Mouse (Mus musculus): ENCODE data around the gene Cd68. TPM values are rescaled to one million over a fixed set of nuclear protein-coding genes. Genes with fewer than 3 reads are reported as not detected.

Gene Cd68
- polyA plus RNA-seq, 1 experiment: 20.5 TPM

DNA sequence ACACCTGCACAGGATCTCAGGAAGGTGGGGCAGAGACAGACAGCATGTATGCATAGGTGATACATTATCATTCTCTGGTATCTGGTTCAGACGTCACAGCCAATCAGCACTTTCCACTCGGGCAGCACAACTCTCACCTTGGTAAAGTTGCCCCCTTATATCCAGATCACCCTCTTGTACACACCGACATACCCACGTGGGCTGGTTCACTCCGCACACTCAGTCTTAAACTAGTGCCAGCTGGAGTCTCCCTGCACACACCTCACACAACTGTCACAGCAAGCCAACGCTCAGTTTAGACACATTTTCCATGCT lies 29.1 kb upstream of the Cd68 start:
- no peak for DNase-seq (ENCODE audit: low spot score)

DNA sequence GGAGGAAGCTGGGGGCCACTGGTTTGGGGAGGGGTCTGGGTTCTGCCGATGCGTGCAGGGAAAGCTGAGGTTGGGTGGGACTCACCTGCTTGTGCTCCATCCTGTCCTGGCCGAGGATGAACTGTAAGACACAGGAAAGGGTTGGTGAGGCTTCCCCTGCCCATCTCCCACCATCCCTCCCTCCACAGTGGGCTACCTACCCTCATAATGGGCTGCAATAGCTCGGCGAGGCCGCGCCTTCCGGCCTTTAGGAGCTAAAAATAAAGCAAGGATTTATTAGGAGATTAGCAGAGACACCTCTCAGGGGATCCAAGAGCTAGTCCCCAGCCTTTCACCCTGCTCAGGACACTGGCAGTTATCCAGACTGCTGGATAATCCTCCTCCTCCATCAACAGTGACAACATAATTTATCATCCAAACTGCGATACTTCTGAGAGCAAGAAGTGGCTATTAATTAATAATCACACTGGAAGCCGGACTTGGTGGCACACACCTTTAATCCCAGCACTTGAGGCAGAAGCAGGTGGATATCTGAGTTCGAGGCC lies 27.5 kb upstream of the Cd68 start:
- no peak for DNase-seq (ENCODE audit: low spot score)

DNA sequence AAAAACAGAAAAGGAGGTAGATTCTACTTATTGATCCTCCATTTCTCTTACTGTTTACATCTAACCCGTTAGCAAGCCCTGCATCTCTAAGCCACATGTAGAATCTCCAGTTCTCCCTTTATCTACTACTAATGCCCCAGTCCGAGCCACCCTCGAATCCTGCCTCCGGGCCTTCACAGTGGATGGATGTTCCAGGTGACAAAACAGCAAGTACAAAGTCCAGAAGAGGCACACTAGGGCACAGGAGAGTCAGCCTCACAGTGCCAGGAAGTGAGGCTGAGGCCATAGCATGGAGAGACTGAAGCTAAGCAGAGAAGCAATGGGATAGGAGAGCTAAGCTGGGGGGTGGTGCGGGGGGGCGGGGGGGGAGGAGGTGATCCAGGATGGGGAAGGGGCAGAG lies 26.9 kb upstream of the Cd68 start:
- no peak for DNase-seq (ENCODE audit: low spot score)

DNA sequence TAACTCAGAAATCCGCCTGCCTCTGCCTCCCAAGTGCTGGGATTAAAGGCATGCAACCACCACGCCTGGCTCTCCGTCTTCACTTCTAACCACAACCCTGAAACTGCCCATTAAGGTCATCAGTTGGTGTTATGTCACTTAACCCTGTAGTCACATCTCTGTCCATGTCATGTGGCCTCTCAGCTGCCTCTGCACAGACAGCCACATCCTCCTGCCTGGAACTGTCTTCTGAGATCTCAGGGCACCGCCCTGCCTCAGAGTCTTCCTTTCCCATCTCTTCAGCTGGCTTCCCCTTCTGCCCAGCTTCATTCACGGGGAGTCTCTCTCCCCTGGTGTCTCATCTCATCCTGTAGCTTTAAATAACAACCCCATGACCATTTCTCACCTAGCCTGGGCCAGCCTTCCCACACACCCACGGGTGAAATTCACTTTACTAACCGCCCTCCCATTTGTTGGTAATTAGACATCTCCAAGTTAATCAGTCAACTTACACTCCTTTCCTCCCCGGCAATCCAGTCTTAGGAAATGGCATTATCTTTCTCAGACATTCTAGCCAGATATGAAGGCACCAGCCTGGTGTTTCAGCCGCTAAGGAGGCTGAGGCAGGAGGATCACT lies 26.4 kb upstream of the Cd68 start:
- DNase-seq (ENCODE audit: low spot score): no peak

DNA sequence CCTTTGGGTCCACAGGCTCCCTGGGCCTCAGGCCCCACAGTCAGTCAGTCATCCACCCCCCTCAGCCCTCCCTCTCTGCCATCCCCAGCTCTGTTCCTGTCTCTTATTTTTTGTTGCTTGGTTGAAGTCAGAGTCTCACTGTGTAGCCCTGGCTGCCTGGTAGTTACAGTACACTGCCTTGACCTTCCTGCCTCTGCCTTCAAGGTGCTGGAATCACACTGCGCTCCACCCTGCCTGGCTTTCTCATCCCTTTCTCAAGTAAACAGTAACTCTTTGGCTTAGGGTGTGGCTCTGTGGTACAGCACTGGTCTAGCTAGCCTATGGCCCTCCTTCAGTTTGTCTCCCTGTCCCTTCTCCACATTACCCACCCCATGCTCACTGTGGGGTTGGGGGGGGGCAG lies 23.9 kb upstream of the Cd68 start:
- DNase-seq (ENCODE audit: low spot score): no peak

DNA sequence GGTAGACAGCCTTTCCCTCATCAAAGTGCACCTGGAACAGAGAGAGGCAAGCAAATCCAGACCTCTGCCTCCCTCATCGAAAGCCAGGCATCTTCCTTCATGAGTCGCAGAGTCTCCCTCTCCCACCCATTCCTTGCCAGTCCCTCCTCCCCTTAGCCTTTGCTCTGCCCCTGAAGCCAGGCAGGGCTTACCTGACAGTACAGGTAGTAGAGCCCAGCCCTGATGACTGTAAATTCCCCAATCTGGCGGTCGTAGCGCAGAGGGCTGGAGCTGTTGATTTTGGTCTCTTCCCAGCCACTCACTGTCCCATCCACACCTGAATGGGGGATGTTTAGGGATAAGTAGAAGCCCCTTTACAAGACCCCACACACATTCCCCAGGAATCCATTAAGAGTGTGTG lies 21.1 kb upstream of the Cd68 start:
- DNase-seq (ENCODE audit: low spot score): no peak

DNA sequence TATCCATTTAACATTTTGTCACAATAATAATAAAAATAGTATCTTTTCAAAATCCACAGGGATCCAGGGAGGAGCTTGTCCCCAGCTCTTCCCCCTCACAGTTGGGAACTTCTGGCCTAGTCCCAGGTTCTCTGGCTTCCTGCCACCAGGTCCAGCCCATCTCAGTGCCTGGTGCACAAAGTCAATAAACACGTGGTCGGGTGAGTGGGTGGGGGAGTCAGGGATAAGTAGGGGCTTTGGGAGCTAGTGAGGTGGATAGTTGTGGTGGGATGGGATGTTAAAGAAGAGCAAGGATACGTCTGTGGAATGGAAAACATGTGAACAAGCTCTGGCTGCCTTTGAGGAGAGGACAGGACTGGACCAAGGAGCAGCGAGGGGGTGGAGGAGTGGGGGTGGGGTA lies 20.4 kb upstream of the Cd68 start:
- DNase-seq (ENCODE audit: low spot score): no peak

DNA sequence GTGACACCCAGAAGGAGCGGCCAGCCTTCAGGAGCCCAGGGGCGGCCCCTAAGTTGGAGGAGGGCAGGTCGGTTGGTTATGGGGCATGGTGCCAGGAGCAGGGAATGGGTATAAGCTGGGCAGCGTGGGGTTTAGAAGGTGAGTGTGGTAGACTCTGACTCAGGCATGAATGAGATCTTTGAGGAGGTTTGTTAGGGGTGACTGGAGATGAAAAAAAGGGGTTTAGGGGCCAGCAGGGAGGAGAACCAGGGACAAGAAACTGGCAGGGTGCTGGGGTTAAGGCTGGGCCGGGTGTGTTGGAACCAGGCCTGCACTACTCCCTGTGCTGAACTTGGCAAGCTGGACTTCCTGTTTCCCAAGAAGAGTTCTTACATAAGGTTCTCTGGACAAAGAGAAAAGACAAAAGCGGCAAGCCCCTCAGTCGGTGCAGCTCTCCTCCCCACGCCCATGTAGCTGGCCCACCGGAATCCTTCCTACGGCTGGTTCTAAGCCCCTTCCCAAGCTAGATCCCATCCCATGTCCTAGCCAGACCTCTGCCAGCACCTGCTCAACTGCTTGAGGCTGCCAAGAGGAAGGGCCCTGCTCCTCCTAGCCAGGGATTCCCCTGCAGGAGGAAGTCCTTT lies 19.7 kb upstream of the Cd68 start, which contains the start of gene Tnfsf13:
TSS of gene Tnfsf13 (minus strand) at position 259 of the 623 bp plus-strand sequence.
- peak; percentile 37 for DNase-seq (ENCODE audit: low spot score)

DNA sequence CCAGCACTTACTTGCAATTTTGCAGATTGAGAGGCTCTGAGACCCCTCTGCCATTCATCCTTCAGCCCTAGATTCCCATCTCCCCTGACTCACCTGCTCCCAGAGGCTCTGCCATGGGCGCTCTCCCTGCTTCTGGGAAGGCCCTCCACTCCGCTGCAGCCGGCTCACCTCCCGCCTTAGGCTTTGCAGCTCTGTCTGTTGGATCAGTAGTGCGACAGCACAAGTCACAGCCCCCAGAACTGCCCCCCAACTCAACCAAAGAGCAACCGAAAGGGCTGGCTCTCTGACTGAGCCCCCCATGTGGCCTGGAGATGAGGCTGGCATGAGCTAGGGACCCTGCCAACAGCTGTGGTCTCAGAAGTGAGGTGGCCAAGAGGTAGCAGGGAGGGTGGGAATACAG lies 19.0 kb upstream of the Cd68 start:
- no peak for DNase-seq (ENCODE audit: low spot score)

DNA sequence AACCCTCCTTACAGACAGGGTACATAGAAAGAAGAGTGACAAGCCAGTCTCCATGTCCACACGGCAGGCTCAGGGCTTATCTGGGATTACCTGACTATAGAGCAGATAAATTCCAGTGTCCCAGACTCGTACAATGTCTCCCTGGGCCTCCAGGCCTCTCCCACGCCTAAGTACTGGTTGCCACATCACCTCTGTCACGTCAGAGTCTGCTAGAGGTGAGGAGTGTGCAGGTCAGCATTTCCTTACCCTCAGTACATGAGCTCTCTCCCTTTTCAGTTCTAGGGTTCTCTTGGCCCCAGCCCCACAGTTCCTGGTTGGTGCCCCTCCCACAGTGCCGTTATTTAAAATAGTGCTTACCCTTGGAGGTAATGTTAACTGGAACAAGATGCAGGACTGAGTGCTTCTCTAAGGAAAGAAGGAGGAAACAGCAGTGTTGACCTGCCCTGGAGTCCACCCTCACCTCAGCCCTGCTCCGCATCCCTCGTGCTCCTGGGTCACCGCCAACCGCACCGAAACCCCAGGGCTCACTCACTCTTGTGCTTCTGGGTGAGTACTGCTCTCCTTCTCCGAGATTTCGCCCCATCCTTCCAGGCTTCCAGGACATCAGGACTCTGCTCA lies 18.3 kb upstream of the Cd68 start:
- DNase-seq (ENCODE audit: low spot score): no peak

DNA sequence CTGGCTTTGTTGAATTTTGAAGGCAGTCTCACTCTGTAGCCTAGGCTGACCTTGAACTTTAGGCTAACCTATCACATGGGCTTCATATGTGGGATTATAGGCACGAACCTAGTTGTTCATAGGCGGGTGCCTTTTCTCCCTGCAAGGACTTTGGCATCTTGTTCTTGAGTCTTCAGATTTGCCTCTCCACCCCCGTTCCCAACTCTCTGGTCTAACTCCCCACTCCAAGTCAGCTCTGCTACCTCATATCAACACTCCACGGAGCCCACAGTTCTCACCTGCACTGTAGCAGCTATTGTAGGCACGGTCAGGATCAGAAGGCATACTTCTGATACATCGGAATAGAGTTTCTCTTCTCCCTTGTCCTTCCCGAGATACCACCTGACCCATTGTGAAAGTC lies 17.6 kb upstream of the Cd68 start:
- no peak for DNase-seq (ENCODE audit: low spot score)

DNA sequence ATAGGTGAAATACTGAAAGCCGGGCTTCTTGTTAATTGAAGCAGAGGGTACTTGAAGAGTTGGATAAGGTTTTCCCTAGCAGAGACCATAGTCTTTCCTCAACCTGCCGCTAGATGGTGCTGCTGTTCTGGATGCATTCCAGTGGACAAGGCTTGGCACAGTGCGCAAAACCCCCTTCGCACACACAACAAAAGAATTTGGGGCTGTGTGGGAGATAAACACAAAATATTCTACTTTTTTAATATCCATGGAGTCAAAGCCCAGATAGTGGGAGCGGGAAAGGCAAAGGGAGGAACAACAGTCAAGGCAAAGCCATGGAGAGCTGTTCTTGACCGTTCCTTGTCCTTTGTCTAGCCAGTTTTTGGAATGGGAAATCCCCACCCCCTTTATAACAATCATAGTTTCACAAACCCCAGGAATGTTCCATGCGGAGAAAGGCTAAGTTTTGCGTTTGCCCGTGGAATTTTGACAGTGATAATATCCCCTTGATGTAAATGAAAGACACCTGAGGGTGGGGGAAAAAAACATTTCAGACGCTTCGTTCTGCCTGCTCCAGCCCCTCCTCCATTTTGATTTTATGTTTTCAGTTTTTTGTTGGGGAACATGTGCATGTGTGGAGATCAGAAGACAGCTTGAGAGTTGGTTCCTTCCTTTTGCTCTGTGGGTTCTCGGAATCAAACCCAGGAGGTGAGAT lies 17.0 kb upstream of the Cd68 start:
- no peak for DNase-seq (ENCODE audit: low spot score)

DNA sequence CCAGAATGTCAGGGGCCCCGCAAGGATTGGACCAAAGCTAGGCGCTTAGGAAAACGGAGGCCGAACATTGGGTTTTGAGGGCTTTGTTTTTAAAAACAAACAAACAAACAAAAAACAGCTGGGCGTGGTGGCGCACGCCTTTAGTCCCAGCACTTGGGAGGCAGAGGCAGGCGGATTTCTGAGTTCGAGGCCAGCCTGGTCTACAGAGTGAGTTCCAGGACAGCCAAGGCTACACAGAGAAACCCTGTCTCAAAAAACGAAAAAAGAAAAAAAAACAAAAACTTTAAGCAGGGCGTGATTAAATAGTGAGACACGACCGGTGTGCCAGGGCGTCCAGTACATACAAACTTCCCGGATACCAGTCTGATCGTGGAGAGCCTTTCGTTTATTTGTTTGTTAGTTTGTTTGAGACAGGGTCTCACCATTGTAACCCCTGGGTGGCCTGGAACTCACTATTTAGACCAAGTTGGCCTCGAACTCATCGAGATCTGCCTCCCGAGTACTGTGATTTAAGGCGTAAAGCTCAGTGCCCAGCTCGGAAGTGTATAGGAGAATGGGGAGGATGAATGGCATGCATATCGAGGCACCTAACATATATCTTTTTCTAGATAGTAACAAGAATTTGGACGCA lies 16.4 kb upstream of the Cd68 start:
- DNase-seq (ENCODE audit: low spot score): no peak

DNA sequence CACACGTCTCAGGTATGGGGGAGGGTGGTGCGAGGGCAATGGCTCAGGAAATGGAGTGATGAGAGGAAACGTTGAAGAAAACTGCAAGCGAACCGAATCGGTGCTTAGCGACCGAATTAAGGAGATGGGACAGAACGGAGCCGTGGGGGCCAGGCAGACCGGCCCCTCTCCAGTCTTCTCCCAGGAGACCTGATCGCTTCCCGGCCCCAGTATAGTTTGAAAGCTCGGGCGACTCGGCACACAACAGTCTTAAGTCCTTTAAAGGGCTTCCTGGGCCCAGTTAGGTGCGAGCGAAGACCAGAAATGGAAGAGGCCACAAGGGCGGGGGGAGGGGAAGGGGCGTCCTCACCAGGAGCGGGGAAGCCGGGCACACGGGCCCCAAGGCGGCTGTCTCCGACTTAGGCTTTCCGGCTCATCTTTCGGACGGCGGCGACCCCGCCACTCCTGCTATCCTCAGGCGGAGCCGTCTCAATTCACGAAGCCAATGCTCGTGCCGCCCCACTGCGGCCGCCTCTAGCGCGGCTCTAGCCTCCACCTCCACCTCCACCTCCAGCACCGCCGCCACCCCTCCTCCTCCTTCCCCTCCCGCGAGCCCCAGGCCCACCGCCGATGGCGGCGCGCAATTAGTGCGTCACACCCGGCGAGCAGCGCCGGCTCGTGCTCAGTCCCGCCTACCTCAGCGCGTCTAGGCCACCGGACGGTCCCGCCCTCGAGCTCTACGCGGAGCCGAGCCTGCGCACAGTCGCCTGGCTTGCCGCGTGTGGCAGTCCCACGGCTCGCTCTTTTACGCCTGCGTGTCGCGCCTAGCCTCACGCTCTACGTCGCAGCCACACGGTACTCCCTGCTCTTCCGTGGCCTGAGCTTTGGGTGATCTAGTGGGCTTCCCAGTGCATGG lies 15.6 kb upstream of the Cd68 start, which contains the start of gene Senp3:
TSS of gene Senp3 (minus strand) at position 771 of the 895 bp plus-strand sequence.
- peak; percentile 93 for DNase-seq (ENCODE audit: low spot score)

DNA sequence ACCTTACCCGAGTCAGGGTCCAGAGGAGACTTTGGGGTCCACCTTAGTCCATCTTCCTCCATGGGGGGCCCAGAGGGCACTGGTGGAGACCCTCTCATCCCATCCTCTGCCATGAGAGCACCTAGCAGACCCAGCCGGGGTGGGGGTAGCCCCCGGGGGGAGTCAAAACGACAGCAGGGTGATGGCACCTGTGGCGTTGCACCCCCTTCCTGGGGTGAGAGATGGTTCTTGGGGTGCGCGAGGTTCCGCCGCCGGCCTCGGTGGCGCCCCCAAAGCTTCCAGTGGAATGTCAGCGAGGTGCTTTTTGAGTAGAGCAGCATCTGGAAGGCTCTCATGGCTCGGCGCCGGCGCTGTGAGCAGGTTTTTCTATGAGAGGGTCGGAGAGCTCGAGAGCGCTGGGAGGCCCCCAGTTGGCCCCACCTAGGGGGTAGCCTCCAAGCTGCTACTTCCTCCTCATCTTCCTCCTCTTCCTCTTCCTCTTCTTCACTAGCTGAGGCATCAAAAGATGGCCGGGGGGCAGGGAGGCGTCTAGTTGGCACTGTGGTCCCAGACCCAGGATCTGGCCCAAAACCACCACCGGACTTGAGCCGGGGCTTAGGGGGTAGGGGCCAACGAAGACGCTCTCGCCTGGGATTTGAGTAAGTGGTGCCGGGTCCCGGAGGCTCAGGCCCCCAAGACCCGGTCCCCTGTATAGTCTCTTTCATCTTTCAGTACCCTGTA lies 14.3 kb upstream of the Cd68 start:
- no peak for DNase-seq (ENCODE audit: low spot score)

DNA sequence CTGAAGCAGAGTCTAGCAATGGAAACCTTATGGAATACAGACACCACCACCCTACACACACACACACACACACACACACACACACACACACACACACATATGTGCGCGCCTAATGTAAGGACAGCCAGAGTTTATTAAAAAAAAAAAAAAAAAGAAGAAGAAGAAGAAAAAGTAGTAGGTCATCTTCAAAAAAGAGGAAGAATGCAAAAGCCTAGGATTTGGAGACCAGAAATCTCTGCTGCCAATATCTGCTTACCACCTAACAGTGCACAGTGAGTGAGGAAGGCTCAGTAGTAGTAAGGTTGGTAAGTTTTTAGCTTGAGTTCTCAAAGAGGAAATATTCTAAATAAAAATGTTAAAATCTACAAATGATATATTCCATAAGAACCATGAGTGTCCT lies 13.2 kb upstream of the Cd68 start:
- no peak for DNase-seq (ENCODE audit: low spot score)

DNA sequence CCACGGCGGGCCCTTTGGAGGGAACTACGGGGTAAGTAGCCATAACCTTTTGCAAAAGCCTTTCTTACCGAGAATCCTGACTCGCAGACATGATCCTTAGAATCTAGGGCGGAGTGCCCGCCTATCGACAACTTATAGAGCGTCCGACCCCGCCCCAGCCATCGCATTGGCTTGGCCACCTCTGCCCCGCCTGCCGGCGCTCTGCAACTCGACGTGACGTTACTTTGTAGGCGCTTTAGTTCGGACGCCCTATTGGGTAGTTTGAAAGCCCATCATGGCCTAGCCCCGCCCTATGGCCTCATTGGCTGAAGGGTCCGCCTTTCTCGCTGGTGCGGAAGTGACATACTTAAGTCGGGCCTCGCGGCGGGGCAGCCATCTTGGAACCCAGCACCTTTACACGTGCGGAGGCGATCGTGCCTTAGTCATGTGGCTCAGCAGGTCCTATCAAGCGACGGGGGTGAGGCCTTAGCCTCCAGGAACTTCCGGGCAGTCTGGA lies 6.3 kb upstream of the Cd68 start, which contains the start of gene Eif4a1:
TSS of gene Eif4a1 (minus strand) at position 213 of the 496 bp plus-strand sequence.
- DNase-seq (ENCODE audit: low spot score): peak; percentile 97

DNA sequence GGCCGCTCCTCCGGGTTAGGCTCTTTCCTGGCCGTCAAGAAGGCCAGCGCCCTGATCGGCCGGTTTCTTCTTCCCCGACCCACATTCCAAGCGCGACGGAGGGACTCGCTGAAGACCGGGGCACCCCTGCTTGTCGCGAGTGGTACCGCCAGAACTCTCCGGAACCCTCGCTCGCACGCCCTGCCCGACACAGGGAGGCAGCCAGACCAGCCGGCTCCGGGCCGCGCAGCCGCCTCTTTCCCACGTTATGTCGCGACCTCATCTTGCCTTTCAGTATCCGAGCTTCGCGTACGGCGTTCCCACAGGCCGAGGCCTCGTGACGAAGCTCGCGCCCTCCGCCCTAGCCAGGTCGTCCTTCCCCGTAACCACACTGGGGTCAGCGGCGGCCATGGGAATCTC lies 5.8 kb upstream of the Cd68 start:
- DNase-seq (ENCODE audit: low spot score): no peak

DNA sequence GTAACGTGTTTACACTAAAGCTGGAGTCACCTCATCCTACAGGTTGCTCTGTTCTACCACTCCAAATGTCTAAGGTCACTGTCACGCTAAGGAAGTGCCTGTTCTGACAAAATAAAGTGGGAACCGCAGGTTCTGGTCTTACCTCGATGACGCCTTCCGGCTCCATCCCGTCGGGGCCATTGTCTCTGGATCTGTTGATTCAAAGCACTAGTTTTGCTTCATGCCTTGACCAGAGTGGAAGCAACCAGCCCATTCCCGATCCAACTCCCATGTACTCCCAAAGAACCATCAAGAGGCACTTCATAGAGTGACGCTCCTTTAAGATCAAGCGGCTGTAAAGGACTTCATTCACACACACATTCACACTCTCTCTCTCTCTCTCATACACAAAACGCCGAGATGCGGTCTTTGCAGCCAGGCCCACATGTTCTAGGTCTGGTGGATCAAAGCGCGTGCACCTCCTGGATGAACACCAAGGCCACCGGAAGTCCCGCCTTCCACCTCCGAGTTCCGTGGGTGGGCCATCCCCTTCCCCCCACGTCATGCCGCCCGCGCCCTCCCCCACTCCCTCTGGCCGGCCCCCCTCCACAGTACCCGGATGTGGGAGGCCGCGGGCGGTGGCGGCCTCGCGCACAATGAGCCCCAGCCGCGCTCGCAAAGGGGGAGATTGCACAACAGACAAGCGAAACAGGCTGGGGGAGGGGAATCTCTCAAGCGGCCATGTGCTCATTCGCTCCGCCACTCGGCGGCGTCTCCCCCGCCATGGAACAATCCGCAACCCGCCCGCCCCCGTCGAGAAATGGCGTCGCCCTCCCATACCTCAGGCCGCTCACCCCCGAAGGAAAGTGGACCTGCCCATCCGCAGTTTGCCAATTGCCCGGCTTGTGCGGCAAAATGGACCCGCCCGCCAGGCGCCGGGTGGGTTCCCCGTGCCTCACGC lies 5.1 kb upstream of the Cd68 start:
- DNase-seq (ENCODE audit: low spot score): peak; percentile 89
